Mouse (Mus musculus) E14TG2a.4 (cell line): ENCODE data around the gene Mib2.
A peak's percentile ranks its signal among the peaks of the same experiment; 100 is the strongest.

ENCODE experiments used
- H3K27me3 ChIP-seq: 2 replicates; pipeline ENCODE4 v1.6.1; 2014; ENCODE audit warnings: low read length, control low read depth; ENCODE audit not compliant: insufficient read depth
- H3K36me3 ChIP-seq: 2 replicates; pipeline ENCODE4 v1.6.1; 2014; ENCODE audit warnings: low read length, control low read depth; ENCODE audit not compliant: insufficient read depth
- H3K4me1 ChIP-seq: replicated peaks from 2 replicates; pipeline ENCODE4 v1.6.1; 2014; ENCODE audit warnings: low read depth, low read length, control low read depth
- H3K4me3 ChIP-seq: replicated peaks from 2 replicates; pipeline ENCODE4 v1.5.1; 2014; ENCODE audit warnings: mild to moderate bottlenecking, low read length
- H3K9me3 ChIP-seq: 2 replicates; pipeline ENCODE4 v1.6.1; 2014; ENCODE audit warnings: low read length, control low read depth
- CTCF ChIP-seq: conservative IDR thresholded peaks from 2 replicates; pipeline ENCODE4 v1.5.1; 2014; ENCODE audit warnings: low read length
- NANOG ChIP-seq: IDR thresholded peaks from 2 replicates; pipeline ENCODE4 v1.6.1; 2014; ENCODE audit warnings: borderline replicate concordance, low read length, mixed read lengths
- POU5F1 ChIP-seq: IDR thresholded peaks from 2 replicates; pipeline ENCODE4 v1.6.1; 2014; ENCODE audit warnings: low read length, borderline replicate concordance

The Mib2 gene

DNA sequence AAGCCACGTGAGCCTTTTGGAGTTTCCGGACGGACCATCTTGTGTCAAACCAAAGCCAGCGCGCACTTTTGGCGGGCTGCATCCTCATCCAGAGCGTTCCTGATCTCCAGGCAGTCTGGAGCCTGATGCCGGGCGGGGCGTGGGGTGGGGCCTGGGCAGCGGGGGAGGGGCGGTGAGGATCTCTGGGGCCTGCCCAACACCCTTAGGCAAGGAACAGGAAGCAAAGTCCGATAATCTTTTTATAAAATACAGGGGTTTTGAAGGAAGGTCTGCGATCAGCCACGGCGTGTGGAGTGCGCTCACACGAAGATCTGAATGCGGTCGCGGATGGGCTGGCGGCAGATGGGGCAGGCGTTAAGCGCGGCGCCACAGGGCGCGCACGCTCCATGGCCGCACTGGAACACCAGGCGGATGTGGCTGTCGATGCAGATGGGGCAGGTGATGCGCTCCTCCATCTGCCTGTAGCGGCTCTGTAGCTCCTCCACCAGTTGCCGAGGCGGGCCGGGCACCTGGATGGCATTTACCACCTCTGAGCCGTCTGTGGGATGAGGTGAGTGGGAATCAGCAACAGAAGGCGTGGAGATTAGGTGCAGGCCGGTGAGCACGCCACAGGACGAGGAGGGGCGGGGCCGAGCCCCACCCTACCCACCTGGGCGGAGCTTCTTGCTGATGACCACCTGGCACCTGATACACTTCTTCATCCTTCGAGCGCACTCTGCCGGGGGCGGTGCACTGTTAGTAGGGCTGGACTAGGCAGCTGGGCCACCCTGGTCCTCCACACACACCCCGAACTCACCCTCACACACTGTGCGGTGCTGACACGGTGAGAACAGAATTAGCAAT, 14.3 kb downstream of the Mib2 start:
- Histone ChIP-seq H3K9me3 (no peaks in the 10 kb centered on the region), H3K4me3 (peak overlapping the region; percentile 80), H3K4me1 (peaks cover 85% of the 10 kb centered on the region), H3K36me3 (peaks cover 68% of the 10 kb centered on the region), H3K27me3 (peaks cover 27% of the 10 kb centered on the region)
- TF ChIP-seq NANOG (no peak), POU5F1 (no peak), CTCF (no peak)

DNA sequence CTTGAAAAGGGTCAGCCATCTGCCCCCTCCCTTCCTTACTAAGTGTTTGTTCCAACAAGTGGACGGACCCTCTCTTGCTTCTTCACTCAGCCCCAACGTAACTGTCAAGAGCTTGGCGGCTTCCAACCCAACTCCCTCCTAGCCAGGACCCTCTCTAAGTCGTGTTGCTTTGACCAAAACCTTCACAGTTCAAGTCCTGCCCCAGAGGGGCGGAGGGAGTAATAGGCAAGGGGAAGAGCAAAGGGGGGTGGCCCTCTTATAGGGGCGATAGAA, 14.9 kb downstream of the Mib2 start:
- H3K27me3 ChIP-seq: peaks cover 27% of the 10 kb centered on the region
- H3K9me3 ChIP-seq: no peaks in the 10 kb centered on the region
- H3K4me3 ChIP-seq: peak overlapping the region; percentile 80
- peaks cover 68% of the 10 kb centered on the region for H3K36me3 ChIP-seq
- TF ChIP-seq CTCF: no peak
- TF ChIP-seq POU5F1: no peak
- no peak for TF ChIP-seq NANOG
- peaks cover 85% of the 10 kb centered on the region for H3K4me1 ChIP-seq

GRCm38 (mm10) chr4:155653451-155654182, 15.4 kb downstream of the Mib2 start:
- TF ChIP-seq CTCF: no peak
- no peak for TF ChIP-seq POU5F1
- TF ChIP-seq NANOG: no peak
- H3K27me3 ChIP-seq: peaks cover 27% of the 10 kb centered on the region
- peak overlapping the region; percentile 80 for H3K4me3 ChIP-seq
- no peaks in the 10 kb centered on the region for H3K9me3 ChIP-seq
- H3K36me3 ChIP-seq: peaks cover 68% of the 10 kb centered on the region
- peaks cover 83% of the 10 kb centered on the region for H3K4me1 ChIP-seq

GRCm38 (mm10) chr4:155653086-155653450, 15.9 kb downstream of the Mib2 start, which contains the start of gene Mmp23:
TSS of gene Mmp23 (minus strand) at chr4:155653384.
- Histone ChIP-seq H3K9me3 (no peaks in the 10 kb centered on the region), H3K4me3 (peak within 1 kb of the TSS; percentile 80), H3K4me1 (peaks cover 83% of the 10 kb centered on the region), H3K27me3 (peaks cover 27% of the 10 kb centered on the region), H3K36me3 (peaks cover 69% of the 10 kb centered on the region)
- TF ChIP-seq CTCF (no peak), POU5F1 (no peak), NANOG (no peak)

DNA sequence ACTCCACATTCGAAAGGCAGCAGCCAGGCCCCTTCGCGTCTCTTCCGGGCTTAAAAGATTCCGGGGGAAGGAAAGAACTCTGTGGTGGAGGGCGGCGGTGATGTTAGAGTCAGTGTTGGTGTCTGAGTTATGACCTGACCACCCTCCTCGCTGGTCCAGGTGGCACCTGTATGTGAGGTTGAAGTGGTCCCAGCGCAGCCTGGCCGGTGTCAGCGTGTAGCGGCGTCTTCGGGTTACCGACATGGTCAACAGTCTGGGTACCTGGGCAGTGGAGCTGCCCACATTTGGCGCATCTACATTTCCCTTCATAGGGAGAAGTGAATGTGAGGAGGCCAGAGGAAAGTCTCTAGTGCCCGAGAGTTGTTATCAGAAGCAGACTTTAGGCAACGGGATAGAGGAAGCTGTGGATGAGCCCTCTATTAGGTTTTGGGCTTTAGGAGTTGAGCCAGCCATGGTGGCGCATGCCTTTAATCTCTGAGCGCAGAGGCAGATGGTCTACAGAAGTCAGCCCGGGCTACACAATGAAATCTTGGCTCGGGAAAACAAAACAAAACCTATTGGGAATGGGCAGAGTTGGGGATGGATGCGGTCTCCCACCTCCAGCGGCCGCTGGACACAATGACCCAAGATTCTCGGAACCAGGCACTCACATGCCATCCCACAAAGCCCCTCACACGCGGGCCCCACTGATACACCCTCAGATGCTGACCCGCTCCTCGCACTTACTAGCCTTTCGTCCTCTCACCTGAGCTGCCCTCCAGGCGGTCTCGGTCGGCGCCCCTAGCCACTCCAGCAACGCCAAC, 16.5 kb downstream of the Mib2 start:
- peak overlapping the region; percentile 80 for H3K4me3 ChIP-seq
- peaks cover 83% of the 10 kb centered on the region for H3K4me1 ChIP-seq
- peaks cover 69% of the 10 kb centered on the region for H3K36me3 ChIP-seq
- TF ChIP-seq CTCF (no peak), NANOG (no peak), POU5F1 (no peak)
- H3K27me3 ChIP-seq: peaks cover 27% of the 10 kb centered on the region
- no peaks in the 10 kb centered on the region for H3K9me3 ChIP-seq

DNA sequence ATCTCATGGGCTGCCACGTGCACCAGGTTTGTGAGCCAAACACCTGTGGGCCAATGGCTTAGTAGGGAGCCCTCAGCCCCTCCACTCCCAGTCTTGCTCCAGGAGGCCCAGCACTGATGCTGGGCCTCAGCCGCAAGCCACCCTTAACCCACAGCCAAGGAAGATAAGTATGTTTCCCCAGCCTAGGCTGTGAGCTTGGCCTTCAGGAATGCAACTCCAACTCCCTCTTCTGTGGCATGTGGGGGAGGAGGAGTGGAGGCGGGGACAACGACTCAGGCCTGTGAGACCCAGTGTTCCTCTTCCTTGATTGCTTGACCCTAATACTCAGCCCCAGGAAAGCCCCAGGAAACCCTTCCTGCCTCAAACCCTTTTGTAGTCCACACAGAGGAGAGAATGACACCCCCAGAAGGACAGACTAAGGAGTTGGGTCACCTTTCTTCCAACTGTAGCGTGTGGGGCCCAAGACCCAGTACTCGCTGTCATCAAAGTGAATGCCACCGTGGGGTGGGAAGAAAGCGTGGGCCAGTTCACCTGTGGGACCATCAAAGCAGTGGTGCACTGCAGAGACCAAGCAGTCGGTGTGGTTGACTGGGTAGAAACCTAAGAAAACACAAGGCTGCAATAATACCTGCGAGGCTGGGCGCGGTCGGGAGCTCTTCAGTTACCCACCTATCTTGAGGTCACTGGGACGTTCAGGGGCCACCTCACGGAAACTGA, 17.3 kb downstream of the Mib2 start:
- peak overlapping the region; percentile 80 for H3K4me3 ChIP-seq
- peaks cover 69% of the 10 kb centered on the region for H3K36me3 ChIP-seq
- no peaks in the 10 kb centered on the region for H3K9me3 ChIP-seq
- peaks cover 77% of the 10 kb centered on the region for H3K4me1 ChIP-seq
- peaks cover 27% of the 10 kb centered on the region for H3K27me3 ChIP-seq
- no peak for TF ChIP-seq POU5F1
- no peak for TF ChIP-seq NANOG
- no peak for TF ChIP-seq CTCF

GRCm38 (mm10) chr4:155649355-155649754, 19.6 kb downstream of the Mib2 start:
- H3K4me1 ChIP-seq: peaks cover 57% of the 10 kb centered on the region
- peaks cover 72% of the 10 kb centered on the region for H3K36me3 ChIP-seq

More at GRCm38 (mm10) chr4:155649355-155649754, 19.6 kb downstream of the Mib2 start:
- no peaks in the 10 kb centered on the region for H3K9me3 ChIP-seq
- H3K27me3 ChIP-seq: peaks cover 27% of the 10 kb centered on the region
- no peak for TF ChIP-seq NANOG
- no peak for TF ChIP-seq POU5F1
- TF ChIP-seq CTCF: no peak
- no peak overlapping the region for H3K4me3 ChIP-seq
